Mouse (Mus musculus) MEL (cell line): ENCODE results near the gene Smndc1. TPM values are rescaled to one million over a fixed set of nuclear protein-coding genes. Genes with fewer than 3 reads are reported as not detected.

Experiments
- DNase-seq: peaks from one replicate; pipeline ENCODE4 v3.0.0; 2011; ENCODE audit warnings: low read depth, low spot score
- H3K27ac ChIP-seq: 2 replicates; pipeline ENCODE4 v1.5.1; 2012; ENCODE audit warnings: low read depth, mild to moderate bottlenecking, control low read depth, low read length, moderate library complexity; ENCODE audit not compliant: control insufficient read depth
- H3K27me3 ChIP-seq, 2 experiments: fragments of 150-350 bp in 1 of 2; sonication (generic) in 1 of 2; 2 replicates each; pipeline ENCODE4 v1.6.1; 2012; ENCODE audit warnings: low read length in 2 of 2, mild to moderate bottlenecking in 2 of 2, improper control_type of control experiment in 1 of 2, moderate library complexity in 1 of 2; ENCODE audit not compliant: insufficient read depth in 2 of 2, control insufficient read depth in 1 of 2
- H3K36me3 ChIP-seq, 2 experiments: 2 replicates each; pipeline ENCODE4 v1.6.1; 2012 to 2014; ENCODE audit warnings: low read length in 2 of 2, improper control_type of control experiment in 1 of 2, inconsistent platforms in 1 of 2, mild to moderate bottlenecking in 1 of 2; ENCODE audit not compliant: insufficient read depth in 2 of 2, control insufficient read depth in 1 of 2
- H3K4me1 ChIP-seq, 2 experiments: fragments of 150-350 bp in 1 of 2; sonication (generic) in 1 of 2; 2 replicates each; pipeline ENCODE4 v1.6.1; 2012; ENCODE audit warnings: low read length in 2 of 2, improper control_type of control experiment in 1 of 2, mild to moderate bottlenecking in 1 of 2; ENCODE audit not compliant: insufficient read depth in 2 of 2, control insufficient read depth in 1 of 2
- H3K4me3 ChIP-seq, 2 experiments: fragments of 150-350 bp in 1 of 2; sonication (generic) in 1 of 2; 2 replicates each; pipeline ENCODE4 v1.5.1; 2012; ENCODE audit warnings: low read depth in 2 of 2, low read length in 2 of 2, mild to moderate bottlenecking in 2 of 2, moderate library complexity in 2 of 2, control low read depth in 1 of 2, improper control_type of control experiment in 1 of 2; ENCODE audit not compliant: control insufficient read depth in 1 of 2, insufficient read depth in 1 of 2
- H3K79me2 ChIP-seq: 2 replicates; pipeline ENCODE4 v1.6.1; 2012; ENCODE audit warnings: mild to moderate bottlenecking, low read length, moderate library complexity; ENCODE audit not compliant: control insufficient read depth, poor library complexity, insufficient read depth
- H3K9ac ChIP-seq: 2 replicates; pipeline ENCODE4 v1.6.1; 2012; ENCODE audit warnings: low read depth, mild to moderate bottlenecking, control low read depth, low read length, moderate library complexity; ENCODE audit not compliant: control insufficient read depth, poor library complexity, severe bottlenecking
- H3K9me3 ChIP-seq: fragments of 150-350 bp; sonication (generic); replicated peaks from 2 replicates; pipeline ENCODE4 v1.6.1; 2012; ENCODE audit warnings: mild to moderate bottlenecking, low read length, improper control_type of control experiment, moderate library complexity; ENCODE audit not compliant: insufficient read depth
- BHLHE40 ChIP-seq: IDR thresholded peaks from 2 replicates; pipeline ENCODE4 v1.6.1; 2012; ENCODE audit warnings: low read depth, mild to moderate bottlenecking, inconsistent platforms, low read length, improper control_type of control experiment, borderline replicate concordance
- CHD2 ChIP-seq: IDR thresholded peaks from 2 replicates; pipeline ENCODE4 v1.6.1; 2011; ENCODE audit warnings: low read length, improper control_type of control experiment
- ETS1 ChIP-seq: IDR thresholded peaks from 2 replicates; pipeline ENCODE4 v1.6.1; 2012; ENCODE audit warnings: low read depth, mild to moderate bottlenecking, inconsistent platforms, low read length, improper control_type of control experiment, moderate library complexity
- HCFC1 ChIP-seq: IDR thresholded peaks from 2 replicates; pipeline ENCODE4 v1.6.1; 2012; ENCODE audit warnings: low read depth, mild to moderate bottlenecking, inconsistent platforms, low read length, improper control_type of control experiment, moderate library complexity
- KAT2A ChIP-seq: conservative IDR thresholded peaks from 2 replicates; pipeline ENCODE4 v1.6.1; 2012; ENCODE audit warnings: low read depth, low read length, improper control_type of control experiment, inconsistent platforms
- MAX ChIP-seq: IDR thresholded peaks from 2 replicates; pipeline ENCODE4 v1.6.1; 2011; ENCODE audit warnings: low read length, improper control_type of control experiment
- MAZ ChIP-seq: IDR thresholded peaks from 2 replicates; pipeline ENCODE4 v1.6.1; 2012; ENCODE audit warnings: low read depth, mild to moderate bottlenecking, inconsistent platforms, low read length, improper control_type of control experiment
- MEF2A ChIP-seq: IDR thresholded peaks from 2 replicates; pipeline ENCODE4 v1.6.1; 2014; ENCODE audit warnings: low read depth, mild to moderate bottlenecking, inconsistent platforms, low read length, improper control_type of control experiment; ENCODE audit not compliant: poor library complexity, insufficient replicate concordance, severe bottlenecking; ENCODE audit errors: extremely low read depth
- MXI1 ChIP-seq: IDR thresholded peaks from 2 replicates; pipeline ENCODE4 v1.6.1; 2011; ENCODE audit warnings: mild to moderate bottlenecking, low read depth, low read length, improper control_type of control experiment
- POLR2AphosphoS2 ChIP-seq: IDR thresholded peaks from 2 replicates; pipeline ENCODE4 v1.6.1; 2011; ENCODE audit warnings: low read length, improper control_type of control experiment
- RCOR1 ChIP-seq: IDR thresholded peaks from 2 replicates; pipeline ENCODE4 v1.6.1; 2012; ENCODE audit warnings: low read depth, mild to moderate bottlenecking, inconsistent platforms, low read length, improper control_type of control experiment
- TCF12 ChIP-seq: IDR thresholded peaks from 2 replicates; pipeline ENCODE4 v1.6.1; 2014; ENCODE audit warnings: low read depth, mild to moderate bottlenecking, inconsistent platforms, low read length, improper control_type of control experiment, moderate library complexity
- USF1 ChIP-seq: IDR thresholded peaks from 2 replicates; pipeline ENCODE4 v1.6.1; 2014; ENCODE audit warnings: low read depth, mild to moderate bottlenecking, inconsistent platforms, low read length, improper control_type of control experiment, moderate library complexity
- USF2 ChIP-seq, 2 experiments: IDR thresholded peaks; 2 replicates each; pipeline ENCODE4 v1.6.1; 2011 to 2012; ENCODE audit warnings: improper control_type of control experiment in 2 of 2, low read length in 2 of 2, borderline replicate concordance in 1 of 2, inconsistent platforms in 1 of 2, low read depth in 1 of 2, mild to moderate bottlenecking in 1 of 2; ENCODE audit not compliant: insufficient read depth in 1 of 2
- ZNF384 ChIP-seq: IDR thresholded peaks from 2 replicates; pipeline ENCODE4 v1.6.1; 2012; ENCODE audit warnings: low read depth, mild to moderate bottlenecking, inconsistent platforms, low read length, improper control_type of control experiment
- polyA plus RNA-seq, 2 experiments: library from polyadenylated mRNA; stranded (reverse) in 1 of 2; unstranded in 1 of 2; fragments of >175 nt in 1 of 2; fragments of >200 nt in 1 of 2; gene quantifications; 2 replicates each; pipeline versions ENCODE4 v1.2.1 to v1.2.4; 2012; ENCODE audit warnings: low replicate concordance in 2 of 2, low read depth in 1 of 2; ENCODE audit not compliant: insufficient read length in 2 of 2, insufficient read depth in 1 of 2, missing spikeins in 1 of 2
- total RNA-seq: library from RNA; depleted of rRNA; stranded (reverse); fragments of 300-350 nt; gene quantifications from 2 replicates; pipeline ENCODE4 v1.2.3, GENCODE M21; 2012

Gene Smndc1
- total and polyA plus RNA-seq, 3 experiments: 27.5 to 166 (median 114) TPM

GRCm38 (mm10) chr19:53360265-53360958, 30.0 kb downstream of the Smndc1 start:
- no peak for DNase-seq
- H3K79me2 ChIP-seq: no peaks in the 10 kb centered on the region
- H3K4me1 ChIP-seq: peaks cover 6 to 8% of the 10 kb centered on the region in 2 experiments; a peak in 3 of 4 replicates
- TF ChIP-seq MAZ: no peak
- no peak for TF ChIP-seq CHD2
- no peak for TF ChIP-seq MXI1
- TF ChIP-seq USF2 (IDR thresholded peaks at IDR 0.05; ENCODE audit: borderline replicate concordance in 1 of 2, insufficient read depth in 1 of 2, low read depth in 1 of 2, low read length in 2 of 2): no peak
- no peak for TF ChIP-seq BHLHE40
- no peak for TF ChIP-seq MEF2A
- no peak for TF ChIP-seq RCOR1
- TF ChIP-seq HCFC1: no peak
- no peak for TF ChIP-seq TCF12
- no peak for TF ChIP-seq ZNF384
- no peak for TF ChIP-seq ETS1
- TF ChIP-seq MAX: no peak
- no peak overlapping the region for H3K9ac ChIP-seq
- no peak overlapping the region for H3K4me3 ChIP-seq
- peaks cover 0 to 11% of the 10 kb centered on the region in 2 experiments; a peak in 2 of 4 replicates for H3K36me3 ChIP-seq
- H3K9me3 ChIP-seq: no peaks in the 10 kb centered on the region
- H3K27me3 ChIP-seq: no peaks in the 10 kb centered on the region
- no peak overlapping the region for H3K27ac ChIP-seq

- no peak overlapping the region for H3K27ac ChIP-seq
- no peak for TF ChIP-seq KAT2A
- no peak for TF ChIP-seq USF1
- TF ChIP-seq POLR2AphosphoS2: no peak
- peaks cover 0 to 11% of the 10 kb centered on the region in 2 experiments; a peak in 2 of 4 replicates for H3K36me3 ChIP-seq
- H3K27me3 ChIP-seq: no peaks in the 10 kb centered on the region
- no peak overlapping the region for H3K4me3 ChIP-seq
- no peak for DNase-seq
- no peak overlapping the region for H3K9ac ChIP-seq
- H3K9me3 ChIP-seq: no peaks in the 10 kb centered on the region
- H3K79me2 ChIP-seq: no peaks in the 10 kb centered on the region
- H3K4me1 ChIP-seq: peaks cover 6% of the 10 kb centered on the region in 2 experiments; a peak in 3 of 4 replicates
Observed at GRCm38 (mm10) chr19:53359160-53360033, 31.0 kb downstream of the Smndc1 start.
